Mouse (Mus musculus): Measurements from ENCODE around the gene Tiam1.

DNA sequence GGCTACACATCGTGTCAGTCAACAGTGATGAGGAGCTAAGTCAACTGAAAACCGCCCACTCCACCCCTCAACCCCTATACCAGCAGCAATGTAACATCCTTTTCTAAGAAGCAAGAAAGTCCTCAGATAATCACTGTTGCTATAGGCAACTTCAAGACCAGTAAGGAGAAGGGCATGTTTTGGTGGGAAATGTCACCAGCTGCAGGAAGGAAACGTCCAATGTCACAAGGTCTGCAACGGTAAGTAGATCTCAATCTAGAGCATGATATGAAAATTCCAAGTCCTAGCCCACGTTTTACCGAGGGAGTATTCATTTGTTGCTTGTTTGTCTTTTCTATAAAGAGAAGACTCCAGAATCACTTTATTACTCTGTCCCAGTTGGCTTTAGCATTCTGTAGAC, 95.7 kb downstream of the Tiam1 start:
- TF ChIP-seq CTCF (IDR thresholded peaks at IDR 0.05; ENCODE audit: low read depth, low read length) = no peak
- TF ChIP-seq GATA1 (IDR thresholded peaks at IDR 0.05; ENCODE audit: borderline replicate concordance, low read length) = no peak
- no peak for TF ChIP-seq TAL1 (conservative IDR thresholded peaks at IDR 0.05; ENCODE audit: low read depth, low read length)
- TF ChIP-seq GATA2 (IDR thresholded peaks at IDR 0.05; ENCODE audit: borderline replicate concordance, low read depth, low read length) = no peak
